Mouse (Mus musculus): ENCODE measurements around the gene Mmrn1. TPM values are rescaled to one million over a fixed set of nuclear protein-coding genes. Genes with fewer than 3 reads are reported as not detected.

The Mmrn1 gene
- total RNA-seq, 2 experiments from 2014 or later, result not detected

DNA sequence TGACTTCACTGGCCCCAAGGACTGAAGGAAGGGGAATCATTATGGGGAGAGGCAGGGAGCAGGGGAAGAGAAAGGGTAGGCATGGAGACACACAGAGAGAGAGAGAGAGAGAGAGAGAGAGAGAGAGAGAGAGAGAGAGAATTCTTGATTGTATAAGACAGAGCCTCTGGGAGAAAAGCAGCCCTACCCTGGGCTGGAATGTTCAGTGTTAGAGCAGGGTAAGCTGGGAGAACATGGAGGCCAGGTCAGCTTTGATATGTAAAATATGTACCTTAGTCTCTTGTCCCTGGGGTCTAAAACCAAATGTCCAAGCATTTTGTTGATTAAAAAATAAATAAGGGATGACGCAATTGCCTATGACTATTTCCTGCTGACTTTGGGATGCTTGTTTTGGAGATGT, 67.6 kb downstream of the Mmrn1 start:
- DNase-seq (ENCODE audit: low spot score in 2 of 2), result no peak

DNA sequence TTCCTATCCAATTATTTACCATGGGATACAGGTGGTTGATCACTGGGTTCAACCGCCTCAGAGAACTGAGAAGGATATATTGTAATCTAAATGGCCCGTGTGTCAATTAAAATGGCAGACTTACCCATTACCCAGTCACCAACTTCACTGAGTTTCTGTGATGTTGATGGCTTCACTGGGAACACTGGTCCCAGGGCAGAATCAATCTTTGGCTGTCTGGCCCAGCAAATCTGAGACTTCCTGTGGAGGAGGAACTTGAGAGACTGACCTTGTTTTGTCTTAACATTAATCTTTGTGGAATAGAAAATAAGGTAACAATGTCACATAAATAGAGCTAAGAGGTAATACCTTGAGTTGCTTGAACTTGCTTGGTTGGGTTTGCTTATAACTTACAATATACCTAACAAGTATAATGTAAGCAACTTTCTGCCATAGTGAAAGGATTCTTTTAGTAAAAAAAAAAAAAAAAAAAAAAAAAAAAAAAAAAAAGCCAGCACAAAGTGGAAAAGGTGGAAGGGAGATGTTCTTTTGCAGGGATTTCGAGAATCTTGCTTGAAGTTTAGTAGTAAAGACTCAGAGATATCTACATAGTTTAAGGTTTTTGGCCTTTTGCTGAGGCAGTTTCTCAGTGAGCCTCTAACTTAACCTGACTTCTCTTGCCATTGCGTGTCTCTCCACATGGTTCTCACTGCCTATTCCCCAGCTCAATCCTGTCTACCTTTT, 68.8 kb downstream of the Mmrn1 start:
- no peak for DNase-seq (ENCODE audit: low spot score in 2 of 2)

DNA sequence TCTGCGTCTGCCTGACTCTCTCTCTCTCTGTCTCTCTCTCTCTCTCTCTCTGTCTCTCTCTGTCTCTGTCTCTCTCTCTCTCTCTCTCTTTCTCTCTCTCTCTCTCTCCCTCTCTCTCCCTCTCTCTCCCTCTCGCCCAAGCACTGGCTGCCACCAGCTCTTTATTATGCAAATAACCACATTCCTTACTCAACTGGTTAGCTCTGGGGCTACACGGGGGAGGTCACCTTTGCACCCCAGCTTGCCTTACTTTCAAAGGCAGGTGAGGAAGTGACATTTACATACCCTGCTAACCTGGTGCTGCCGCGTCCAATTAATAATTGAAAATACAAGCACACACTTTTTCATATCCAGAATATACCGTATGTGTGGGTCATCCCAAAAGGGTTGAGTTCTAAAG, 69.3 kb downstream of the Mmrn1 start:
- no peak for DNase-seq (ENCODE audit: low spot score in 2 of 2)

DNA sequence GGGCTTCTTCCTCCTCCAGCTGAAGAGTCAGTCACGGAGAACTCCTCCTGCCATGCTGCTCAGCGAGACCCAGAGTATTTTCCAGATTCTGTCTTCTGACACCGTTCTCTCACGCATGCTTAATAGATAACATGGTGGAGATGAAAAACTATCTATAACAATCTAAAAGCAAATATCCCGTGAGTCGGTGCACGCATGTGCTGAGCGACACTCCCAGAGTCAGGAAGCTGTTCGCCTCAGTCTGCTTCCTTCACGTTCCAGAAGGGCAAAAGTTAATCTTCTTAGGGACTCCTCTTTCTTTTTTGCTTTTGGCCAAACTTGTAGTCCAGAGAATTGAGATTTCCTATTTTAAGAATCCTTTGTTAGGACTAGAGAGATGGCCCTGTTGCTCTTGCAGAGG, 69.7 kb downstream of the Mmrn1 start:
- DNase-seq (ENCODE audit: low spot score in 2 of 2), result no peak

DNA sequence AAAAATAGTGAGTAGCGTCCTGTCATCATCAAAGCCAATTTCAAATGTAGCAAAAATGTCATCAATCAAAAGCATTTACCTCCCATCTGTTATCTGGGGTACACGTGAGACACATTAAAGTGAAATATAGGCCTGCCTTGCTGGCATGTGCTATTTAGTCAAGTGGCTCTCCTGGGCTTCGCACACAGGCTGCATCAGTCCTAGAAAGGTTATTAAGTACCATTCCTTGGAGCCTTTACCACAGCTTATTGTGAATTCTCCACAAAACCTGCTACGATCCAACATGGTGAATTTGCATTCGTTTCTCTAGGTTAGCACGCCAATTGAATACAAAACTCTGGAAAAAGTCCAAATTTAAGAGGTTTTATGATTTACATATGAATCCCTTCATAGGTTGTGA, 70.8 kb downstream of the Mmrn1 start:
- no peak for DNase-seq (ENCODE audit: low spot score in 2 of 2)

DNA sequence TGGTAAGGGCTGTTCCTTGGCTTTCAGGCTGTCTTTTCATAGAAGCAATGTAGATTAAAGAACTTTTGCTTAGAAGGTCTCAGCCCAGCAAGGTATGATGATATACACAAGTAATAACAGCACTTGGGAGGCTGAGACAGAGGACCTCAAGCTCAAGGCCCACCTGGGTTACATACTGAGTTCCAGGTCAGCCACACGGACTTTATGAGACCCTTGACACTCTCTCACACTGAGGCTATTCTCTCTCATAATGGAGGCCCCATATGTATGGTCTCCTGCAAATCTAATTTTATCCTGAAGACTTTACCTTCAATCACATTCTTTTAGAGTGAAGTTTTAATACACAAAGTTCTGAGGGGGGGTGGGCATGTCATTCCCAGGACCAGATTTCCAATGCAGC, 71.6 kb downstream of the Mmrn1 start:
- no peak for DNase-seq (ENCODE audit: low spot score in 2 of 2)

DNA sequence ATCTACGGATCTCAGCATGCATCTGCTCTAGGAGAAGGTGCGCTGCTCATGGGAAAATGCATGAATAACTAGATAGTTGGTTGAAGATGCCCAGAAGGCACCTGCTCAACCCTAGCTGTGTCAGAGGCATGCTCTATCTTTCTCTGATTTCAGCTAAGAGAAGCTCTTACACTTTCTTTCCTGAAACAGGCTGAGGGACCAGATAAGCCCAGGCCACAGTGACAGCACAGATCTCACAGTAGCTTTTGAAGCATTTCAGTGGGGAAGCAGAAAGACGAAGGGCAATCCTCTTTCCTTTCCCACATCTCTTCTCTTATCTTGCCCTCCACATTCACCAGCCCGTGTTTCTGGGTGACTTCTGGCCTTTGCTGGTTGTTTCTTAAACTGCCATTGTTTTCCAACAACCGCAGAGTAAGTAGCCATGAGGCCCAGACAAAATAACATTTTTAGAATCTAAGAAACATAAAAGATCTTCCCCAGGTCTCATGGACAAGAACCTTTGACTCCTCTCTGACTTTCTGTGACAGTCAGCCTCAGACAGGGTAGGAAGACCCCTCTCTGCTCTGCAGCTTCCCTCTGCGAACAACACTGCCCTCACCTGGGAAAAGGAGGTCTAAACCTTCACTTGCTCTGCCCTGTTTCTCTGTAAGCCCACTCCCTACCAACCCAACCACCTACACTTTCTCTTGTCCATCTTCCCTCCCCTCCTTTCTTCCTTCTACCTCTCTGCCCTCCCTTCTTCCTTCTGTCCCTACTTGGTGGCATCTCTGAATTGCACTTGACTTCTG, 76.4 kb downstream of the Mmrn1 start:
- no peak for DNase-seq (ENCODE audit: low spot score in 2 of 2)

DNA sequence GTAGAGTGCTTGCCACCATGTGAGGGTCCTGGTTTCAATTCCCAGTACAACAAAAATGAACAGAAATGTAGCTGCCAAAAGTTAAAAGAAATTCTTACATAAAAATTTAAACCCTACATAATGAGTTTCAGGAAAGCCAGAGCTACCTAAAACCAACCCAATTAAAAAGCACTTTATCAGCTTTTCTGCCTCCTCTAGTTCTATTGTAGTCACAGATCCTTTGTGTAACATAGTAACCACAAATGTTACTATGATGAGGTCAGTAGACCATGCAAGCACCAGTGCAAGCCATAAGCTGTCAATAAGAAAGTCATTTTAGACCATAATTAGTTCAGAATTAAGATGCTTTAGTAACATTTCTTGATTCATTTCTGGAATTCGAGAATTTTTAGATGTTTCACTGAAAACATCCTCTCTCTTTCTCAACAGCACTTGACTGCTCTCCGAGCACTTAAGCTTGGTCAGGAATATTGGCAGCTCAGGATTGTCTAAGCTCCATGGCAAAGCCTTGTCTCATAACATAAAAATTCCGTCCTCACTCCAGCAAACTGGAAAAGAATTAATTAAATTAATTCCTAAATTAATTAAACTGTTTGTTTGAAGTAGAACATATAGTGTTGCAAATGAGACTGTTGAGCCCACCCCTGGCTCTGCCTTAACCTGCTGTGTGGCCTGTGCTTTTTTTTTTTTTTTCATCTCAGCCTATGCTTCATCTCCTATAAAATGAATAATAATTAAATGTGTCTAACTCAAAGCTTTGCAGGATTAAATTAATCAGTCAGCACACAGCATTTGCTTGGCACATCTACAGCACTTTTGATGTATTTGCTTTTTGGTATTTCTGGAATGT, 79.4 kb downstream of the Mmrn1 start:
- DNase-seq (ENCODE audit: low spot score in 2 of 2), result no peak

DNA sequence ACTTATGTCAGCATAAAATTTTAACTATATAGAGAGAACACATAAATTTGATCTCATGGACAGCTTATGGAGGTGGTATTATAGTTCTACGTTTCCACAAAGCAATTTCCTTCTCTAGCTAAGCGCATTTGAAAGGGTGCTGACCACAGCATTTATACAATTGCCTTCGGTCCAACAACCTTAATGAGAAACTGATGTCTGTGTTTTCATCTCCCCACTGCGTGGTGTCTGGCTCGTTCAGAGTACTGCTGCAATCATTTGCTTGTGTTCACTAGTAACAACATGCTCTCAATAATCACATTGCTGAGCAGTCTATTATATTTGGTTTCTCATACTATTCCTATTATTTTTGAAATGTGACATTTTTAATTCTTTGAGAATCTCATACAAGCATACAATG, 89.0 kb downstream of the Mmrn1 start:
- no peak for DNase-seq (ENCODE audit: low spot score in 2 of 2)

DNA sequence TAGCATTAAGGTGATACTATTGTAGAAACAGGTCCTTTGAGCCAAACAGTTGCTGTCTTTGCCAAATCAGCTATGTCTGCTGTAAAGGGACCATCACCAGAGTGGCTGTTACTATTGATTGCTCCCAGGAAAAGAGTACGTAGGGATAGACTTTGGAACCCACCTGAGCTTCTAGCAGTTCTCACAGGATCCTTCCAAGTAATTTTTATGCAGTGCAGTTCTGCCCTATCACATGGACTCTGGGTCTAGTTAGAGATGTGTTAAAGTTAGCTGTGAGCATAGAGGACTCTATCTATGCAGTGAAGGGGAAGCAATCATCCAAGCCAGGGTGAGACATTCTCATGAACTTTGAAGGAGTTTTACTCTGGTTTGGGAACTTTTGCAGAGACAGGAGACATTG, 94.9 kb downstream of the Mmrn1 start:
- no peak for DNase-seq (ENCODE audit: low spot score in 2 of 2)

DNA sequence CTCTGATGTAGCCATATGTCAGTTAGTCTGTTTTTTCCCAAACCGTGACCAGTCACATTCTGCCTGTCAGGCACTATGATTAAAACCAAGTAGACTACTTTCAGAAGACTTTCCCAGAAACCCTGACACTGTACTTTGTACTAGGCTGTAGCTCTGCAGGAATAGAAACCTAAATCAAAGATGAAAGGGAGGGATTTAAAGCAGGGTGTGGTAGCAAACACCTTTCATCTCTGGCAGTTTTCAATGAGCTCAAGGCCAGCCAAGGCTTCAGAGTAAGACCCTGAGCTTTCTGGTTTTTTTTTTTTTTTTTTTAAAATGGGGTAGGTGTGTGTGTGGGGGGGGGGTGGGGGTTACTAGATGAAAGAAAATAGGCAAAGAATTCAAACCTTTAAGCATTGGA, 96.2 kb downstream of the Mmrn1 start:
- DNase-seq (ENCODE audit: low spot score in 2 of 2), result no peak

DNA sequence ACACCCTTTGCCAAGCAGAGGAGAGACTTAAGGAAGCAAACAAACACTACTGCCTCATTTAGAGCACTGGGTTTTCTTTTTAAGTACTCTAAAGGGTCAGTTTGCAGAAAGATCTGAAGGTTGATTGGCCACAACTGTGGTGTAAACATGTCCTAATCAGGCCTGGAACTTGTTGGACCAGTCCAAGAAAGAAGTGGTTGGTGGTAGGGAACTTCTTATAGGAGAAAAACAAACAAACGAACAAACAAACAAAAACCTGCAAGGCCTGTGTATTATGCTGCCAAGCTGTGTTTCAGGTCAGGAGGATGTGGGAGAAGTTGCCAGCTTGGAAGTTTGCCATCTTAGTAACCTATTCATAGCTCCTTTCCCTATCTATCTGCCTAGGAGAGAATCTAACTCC, 108.5 kb downstream of the Mmrn1 start:
- DNase-seq (ENCODE audit: low spot score in 2 of 2), result no peak

Other genes starting within 250 kb of the Mmrn1 start
- 100 to 1,000 TPM; 443 to 477 TPM for gene Snca, start 95.1 kb upstream of the Mmrn1 start, total RNA-seq (2021)